Mouse (Mus musculus) monocyte, adult 5-6 weeks (primary cell): ENCODE results near the gene Itgal. TPM values are rescaled to one million over a fixed set of nuclear protein-coding genes. Genes with fewer than 3 reads are reported as not detected.
"Not testable (repeated sequence)": the region's sequence is repeated elsewhere in the genome, so short reads cannot be mapped to it uniquely, and the experiment has no call there.

ENCODE experiments used
- ATAC-seq: fragments of 153-309, 156-312 bp; replicated peaks from 2 replicates; pipeline ENCODE4 v1.8.0; 2017; ENCODE audit warnings: mild to moderate bottlenecking; ENCODE audit not compliant: low TSS enrichment, insufficient number of reproducible peaks, severe bottlenecking, poor library complexity, low FRiP score
- total RNA-seq: library from RNA; stranded (forward); fragments of 200-1000, 200-491, 200-594 nt; gene quantifications from 3 replicates; pipeline ENCODE4 v1.2.3, GENCODE M21; 2017

The Itgal gene
- 218 to 515 TPM (median 322 TPM) in 3 replicates for total RNA-seq

DNA sequence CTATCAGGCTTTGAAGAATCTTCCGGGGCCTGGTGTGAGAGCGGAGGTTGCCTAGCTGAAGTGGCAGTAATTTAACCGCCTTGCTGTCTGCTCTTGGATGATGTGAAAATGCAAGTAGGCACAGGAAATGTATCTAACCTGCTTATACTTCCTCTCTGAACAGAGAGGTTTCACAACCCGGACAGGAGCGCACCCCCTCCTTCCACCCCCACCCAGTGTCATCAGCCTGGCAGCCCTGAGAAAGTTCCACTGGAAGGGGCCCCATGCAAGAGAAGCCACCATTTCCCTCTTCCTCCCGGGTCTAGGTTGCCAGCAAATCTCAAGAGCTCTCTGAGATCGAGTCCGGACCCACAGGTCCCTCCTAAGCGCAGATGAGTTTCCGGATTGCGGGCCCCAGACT, at the start of gene Itgal:
Gene Itgal (plus strand): TSS at position 163 of the 400 bp plus-strand sequence.
- ATAC-seq: peak; percentile 85

DNA sequence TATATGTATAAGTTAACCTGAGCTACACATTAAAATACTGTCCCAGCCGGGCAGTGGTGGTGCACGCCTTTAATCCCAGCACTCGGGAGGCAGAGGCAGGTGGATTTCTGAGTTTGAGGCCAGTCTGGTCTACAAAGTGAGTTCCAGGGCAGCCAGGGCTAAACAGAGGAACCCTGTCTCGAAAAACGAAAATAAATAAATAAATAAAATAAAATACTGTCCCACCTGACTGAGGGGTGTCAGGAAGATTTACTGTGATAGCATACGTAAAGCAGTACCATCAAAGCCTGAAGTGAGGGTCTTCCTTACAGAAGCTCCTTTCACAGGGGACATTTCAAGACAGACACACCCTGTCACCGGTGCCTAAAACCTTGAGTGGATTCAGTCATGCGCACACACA, 45.5 kb upstream of the Itgal start:
- ATAC-seq: not testable (repeated sequence)

DNA sequence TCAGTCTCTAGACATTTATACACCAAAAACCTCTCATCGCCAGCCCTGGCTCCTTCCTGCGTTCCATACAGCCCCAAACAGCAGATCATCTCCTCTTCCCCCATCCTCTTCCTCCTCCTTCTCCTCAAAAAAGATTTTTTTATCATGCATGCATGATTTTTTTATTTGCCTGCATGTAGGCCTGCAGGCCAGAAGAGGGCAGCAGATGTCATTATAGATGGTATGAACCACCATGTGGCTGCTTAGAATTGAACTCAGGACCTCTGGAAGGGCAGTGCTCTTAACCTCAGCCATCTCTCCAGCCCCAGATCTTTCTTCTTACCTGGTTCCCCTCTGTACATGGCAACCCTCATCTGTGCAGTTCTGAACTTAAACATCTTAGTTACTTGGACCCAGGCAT, 43.6 kb upstream of the Itgal start:
- 0 out of 2 replicates have a peak, but pooled peaks have one; percentile 18 for ATAC-seq

DNA sequence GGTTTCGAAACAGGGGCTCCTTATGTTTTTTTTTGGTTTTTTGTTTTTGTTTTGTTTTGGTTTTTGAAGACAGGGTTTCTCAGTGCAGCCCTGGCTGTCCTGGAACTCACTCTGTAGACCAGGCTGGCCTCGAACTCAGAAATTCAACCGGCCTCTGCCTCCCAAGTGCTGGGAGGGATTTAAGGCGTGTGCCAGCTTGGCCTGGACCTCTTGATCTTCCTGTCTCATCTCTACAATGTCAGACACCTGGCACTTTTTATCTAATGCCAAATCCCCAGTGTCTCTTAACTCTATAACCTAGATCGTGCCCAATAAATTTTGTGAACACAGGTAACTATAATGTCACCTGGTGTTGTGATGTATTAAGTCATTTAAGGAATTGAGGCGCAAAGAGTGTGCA, 42.7 kb upstream of the Itgal start:
- ATAC-seq: no peak

DNA sequence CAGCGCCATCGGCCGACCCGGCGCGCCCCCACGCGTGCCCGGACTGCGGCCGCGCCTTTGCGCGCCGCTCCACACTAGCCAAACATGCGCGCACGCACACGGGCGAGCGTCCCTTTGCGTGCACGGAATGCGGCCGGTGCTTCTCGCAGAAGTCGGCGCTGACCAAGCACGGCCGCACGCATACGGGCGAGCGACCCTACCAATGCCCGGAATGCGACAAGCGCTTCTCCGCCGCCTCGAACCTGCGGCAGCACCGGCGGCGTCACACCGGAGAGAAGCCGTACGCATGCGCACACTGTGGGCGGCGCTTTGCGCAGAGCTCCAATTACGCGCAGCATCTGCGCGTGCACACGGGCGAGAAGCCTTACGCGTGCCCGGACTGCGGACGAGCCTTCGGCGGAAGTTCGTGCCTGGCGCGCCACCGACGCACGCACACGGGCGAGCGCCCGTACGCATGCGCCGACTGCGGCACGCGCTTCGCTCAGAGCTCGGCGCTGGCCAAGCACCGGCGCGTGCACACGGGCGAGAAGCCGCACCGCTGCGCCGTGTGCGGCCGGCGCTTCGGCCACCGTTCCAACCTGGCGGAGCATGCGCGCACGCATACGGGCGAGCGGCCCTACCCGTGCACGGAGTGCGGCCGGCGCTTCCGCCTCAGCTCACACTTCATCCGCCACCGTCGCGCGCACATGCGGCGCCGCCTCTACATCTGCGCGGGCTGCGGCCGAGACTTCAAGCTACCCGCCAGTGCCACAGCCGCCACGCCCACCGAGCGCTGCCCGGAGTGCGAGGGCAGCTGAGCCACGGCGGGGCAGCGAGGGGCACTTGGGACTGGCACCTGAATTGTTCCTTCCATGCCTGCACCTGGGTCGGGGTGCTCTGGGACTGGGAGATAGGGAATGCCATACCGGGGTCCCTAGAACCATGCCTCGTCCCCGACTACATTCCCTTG, 42.0 kb upstream of the Itgal start:
- peak; percentile 77 for ATAC-seq

DNA sequence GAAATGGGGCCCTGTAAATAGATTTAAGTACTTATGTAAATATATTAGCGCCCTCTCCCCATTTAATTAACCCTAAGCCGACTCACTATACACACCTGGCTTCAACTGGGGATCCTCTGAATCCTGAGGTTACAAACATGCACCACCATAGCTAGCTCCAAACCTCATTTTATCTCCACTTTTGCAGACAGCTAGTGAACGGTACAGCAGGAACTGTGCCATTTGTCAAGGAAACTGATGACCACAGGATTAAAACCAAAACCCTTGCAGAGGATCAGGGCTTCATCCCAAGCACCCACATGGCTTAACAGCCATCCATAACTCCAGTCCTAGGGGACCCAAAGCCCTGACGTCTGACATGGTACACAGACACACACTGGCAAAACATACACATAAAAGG, 41.1 kb upstream of the Itgal start:
- no peak for ATAC-seq

DNA sequence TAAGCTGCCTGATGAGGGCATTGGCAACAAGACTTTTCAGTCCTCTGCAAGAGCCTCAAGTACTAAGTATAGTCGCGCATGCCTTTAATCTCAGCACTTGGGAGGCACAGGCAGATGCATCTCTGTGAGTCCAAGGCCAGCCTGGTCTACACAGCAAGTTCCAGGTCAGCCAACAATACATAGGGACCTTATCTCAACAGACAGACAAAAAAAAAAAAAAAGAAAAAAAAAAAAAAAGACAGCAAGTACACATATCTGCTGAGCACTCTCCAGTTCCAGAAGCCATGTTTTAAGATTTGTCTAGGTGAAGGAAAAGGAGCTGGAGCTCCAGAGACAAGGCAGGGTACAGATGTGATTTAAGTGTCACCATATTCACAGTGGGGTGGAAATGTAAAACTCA, 40.1 kb upstream of the Itgal start:
- ATAC-seq: no peak

DNA sequence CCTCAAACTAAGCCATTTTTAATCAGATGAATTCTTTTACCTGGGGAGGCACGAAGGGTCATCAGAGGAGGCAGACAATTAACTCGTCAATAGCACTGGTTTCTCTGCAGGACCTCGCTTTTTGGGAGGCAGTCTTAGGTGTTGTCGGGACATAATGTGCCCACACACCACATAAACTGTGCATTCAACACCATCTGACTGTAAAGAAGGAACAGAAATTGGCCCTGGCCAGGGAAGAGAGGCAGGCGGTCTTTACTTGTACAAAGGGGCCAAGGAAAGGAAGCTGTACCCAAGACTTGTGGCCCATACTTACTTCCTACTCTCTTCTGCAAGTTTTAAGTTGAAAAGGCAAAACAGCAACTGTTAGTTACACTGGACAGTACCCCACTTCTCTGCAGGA, 39.5 kb upstream of the Itgal start:
- ATAC-seq: no peak

DNA sequence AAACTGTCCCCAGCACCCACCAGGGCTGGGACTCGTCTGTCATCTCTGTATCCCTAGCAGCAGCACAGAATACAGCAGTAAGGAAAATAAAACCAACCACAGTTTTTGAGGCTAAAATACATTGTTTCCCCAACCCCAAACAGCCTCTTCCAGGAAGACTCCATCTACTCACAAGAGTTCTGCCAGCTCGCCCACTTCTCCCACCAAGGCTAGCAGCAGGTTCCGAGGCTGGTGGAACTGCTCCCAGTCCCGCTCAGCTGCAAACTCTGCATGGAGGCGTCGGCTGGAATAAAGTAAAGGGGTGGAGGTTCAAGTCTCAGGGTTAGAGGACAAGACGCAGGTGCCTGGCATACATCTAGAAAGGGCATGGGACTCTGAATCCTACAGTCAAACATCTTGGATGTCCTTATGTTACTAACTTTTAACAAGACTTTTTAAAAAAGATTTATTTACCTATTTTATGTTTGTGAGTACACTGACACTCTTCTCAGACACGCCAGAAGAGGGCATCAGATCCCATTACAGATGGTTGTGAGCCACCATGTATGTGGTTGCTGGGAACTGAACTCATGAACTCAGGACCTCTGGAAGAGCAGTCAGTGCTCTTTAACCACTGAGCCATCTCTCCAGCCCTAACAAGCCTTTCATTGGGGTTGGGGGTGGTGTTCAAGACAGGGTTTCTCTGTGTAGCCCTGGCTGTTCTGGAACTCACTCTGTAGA, 36.7 kb upstream of the Itgal start:
- ATAC-seq: no peak

DNA sequence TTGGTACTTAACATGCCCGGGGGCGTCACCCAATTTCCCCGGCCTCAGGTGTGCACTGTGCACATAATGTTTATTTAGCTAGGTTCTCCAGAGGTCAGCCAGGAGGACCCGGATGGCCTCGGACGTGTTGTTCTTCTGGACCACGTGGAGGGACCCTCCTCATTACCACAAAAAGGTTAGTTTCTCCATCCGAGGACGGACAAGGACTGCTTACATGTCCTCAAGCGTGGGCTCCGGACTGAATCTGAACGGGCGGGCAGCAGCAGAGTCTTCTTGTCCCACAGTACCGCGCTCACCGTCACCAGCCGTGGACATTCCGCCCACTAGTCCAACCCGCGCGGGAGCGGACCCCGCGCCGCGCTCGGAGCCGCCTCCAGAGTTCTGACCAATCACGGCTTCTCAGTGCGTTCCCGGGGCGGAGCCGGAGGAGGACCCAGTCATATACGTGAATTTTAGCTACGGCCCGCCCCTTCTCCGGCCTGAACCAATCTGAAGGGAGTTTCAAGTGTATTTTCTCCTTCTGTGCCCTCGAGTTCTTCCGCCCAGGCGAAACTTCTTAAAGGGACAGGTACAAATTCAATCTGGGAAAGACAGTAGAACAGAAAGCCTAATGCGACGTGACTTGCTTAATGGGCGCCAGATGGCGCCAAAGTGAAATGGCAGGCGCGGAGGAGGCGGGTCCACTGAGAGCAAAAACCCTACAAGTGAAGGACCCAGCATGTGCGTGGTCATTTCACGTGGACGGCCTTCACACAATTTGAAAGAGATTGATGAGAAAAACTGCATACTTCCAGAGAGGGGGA, 35.5 kb upstream of the Itgal start, which contains the start of gene Dctpp1:
Gene Dctpp1 (minus strand): TSS at position 401 of the 803 bp plus-strand sequence.
- ATAC-seq: peak; percentile 97

DNA sequence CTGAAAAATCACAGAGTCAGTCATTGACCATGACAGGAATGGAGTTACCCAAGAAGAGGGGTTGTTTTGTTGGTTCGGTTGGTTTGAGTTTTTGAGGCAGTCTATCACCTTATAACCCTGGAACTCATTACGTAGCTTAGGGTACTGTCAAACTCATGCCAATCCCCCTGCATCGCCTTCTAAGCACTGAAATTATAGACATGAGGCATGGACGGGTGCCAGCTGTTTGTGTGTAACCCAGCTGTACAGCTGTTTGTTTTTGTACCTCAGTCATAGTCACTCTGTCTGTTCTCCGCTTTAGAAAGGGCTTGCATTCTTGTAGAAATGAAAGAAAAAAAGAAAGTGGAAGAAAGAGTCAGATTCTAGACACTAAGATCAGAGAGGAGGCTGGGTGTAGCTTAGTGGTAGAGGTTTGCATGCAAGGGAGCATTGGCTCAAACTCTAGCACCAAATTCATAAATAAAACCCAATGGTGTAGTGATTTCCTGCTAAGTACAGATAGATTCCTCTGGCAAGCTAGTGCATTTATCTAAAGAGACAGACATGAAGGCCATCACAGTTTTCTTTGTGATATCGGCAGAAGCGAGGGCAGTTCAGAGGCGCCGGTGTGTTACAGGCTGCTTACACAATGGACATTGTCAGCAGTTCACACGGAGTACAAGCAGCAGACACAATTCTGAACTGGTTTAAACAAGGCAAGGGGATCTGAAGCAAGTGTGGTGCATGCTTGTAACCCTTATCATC, 33.7 kb upstream of the Itgal start:
- no peak for ATAC-seq

DNA sequence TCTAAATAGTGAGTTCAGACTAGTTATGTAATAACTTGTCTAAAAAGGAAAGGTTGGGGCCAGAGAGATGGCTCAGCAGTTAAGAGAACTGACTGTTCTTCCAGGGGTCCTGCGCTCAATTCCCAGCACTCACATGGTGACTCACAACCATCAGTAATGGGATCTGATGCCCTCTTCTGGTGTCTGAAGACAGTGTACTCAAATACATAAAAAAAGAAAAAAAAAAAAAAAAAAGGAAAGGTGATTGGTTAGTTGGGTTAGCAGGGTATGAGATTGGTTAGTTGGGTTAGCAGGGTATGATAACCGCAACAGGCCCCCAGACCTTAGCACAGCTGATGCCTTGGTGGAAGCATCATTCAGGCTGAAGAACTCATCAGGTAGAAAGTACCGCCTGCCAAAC, 32.5 kb upstream of the Itgal start:
- ATAC-seq: no peak

DNA sequence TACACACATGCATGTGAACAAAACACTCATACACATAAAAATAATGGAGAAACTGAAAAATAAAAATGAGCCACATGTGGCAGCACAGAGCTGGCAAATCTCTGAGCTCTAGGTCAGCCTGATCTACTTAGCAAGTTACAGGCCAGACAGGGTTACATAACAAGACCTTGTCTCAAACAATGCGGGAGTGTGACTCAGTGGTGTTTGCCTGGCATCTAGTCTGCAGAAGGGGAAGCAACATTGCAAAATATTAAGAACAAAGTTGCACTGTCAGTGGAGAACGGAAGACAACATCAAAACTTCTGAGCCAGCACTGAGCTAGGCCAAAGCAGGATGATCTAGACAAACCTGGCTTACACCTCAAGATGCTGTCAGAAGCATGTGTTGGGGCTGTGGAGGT, 25.8 kb upstream of the Itgal start:
- peak; percentile 77 for ATAC-seq

DNA sequence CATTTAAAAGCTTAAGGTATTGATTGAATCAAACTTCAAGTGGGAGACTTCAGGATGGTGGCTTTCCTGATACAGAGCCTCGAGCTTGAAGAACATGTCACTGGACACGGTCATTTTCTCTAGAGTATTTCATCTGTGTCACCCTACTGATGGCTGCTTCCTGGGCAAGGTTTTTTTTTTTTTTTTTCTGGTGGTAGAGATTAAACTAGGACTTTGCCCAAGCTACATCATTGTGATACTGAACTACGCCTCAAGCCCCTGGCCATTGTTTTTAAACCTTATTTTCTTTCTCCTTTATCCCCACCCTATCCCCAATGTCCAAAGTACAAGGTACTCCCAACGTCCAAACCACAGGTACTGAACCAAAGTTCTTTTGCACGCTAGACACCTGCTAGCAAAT, 25.4 kb upstream of the Itgal start:
- no peak for ATAC-seq

DNA sequence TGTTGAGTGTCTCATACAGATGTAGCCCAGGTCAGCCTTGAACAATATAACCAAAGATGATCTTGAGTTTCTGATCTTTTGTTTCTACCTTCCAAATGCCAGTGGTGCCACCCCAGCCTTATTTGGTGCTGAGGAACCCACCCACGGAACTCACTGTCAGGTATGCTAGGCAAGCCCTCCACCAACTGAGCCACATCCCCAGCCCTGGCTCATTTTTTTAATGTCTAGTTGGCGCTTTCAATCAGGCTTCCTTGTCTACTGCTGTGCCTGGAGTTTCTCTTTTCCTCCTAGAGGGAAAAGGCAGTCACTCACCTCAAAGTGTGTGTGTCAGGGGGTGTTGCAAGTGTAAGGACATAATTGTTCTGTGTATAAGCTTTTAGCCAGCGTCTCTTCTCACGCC, 25.0 kb upstream of the Itgal start:
- no peak for ATAC-seq

DNA sequence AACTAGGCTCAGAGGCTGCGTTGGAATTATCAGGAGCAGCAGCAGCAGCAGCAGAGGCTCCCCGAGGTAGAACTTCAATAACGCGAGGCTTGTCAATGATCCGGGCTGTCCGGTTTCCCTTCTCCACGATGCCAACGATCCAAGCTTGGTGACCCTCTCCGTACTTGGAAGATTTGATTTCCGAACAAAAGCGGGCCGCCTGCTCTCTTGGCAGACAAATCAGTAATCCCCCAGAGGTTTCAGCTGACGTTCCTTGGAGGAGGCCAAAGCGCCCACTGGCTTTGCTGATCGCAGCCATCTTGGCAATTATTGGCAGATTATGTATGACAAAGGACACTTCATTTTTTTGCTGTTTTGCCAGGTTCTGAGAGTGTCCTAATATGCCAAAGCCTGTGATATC, 23.5 kb upstream of the Itgal start:
- ATAC-seq: no peak

DNA sequence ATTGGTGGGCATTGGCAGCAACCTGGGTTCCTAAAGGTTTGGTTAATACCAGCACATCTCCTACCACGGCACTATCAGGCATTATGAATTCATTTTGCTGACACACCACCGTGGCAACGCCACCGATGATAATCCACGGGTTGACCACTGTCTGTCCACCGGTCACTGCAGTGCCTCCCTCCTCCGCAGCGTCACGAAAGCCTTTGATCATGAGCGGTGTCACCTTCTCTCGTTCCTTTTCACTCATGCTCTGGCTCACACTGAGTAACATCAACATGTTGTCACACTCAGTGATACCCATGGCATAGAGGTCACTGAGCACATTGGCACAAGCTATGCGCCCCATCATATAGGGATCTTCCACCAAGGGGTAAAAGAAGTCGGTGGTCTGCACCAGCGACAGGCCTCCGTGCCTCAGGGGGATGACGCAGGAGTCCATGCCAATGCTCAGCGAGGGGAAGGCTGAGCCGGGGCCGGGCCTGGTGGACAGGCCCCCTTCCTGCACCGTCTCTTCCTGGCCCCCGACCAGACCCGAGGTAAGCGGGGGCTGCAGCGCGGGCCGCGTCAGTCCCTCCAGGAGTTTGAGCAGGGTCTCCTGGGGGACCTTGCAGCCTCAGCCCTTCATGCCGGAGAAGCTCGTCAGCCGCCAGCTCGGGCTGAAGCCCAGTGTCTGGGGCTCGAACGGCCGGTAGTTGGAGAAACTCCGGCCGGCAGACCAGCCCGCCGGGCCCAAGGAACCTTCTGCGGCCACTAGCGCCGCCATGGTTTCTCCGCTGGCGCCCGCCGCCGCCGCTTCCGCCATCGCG, 22.7 kb upstream of the Itgal start:
- ATAC-seq: no peak
